Mouse (Mus musculus): ENCODE data around the gene Plxna4. TPM values are rescaled to one million over a fixed set of nuclear protein-coding genes. Genes with fewer than 3 reads are reported as not detected.

The Plxna4 gene
- polyA plus RNA-seq, 1 experiment from 2014 or later, result 0.91 TPM

DNA sequence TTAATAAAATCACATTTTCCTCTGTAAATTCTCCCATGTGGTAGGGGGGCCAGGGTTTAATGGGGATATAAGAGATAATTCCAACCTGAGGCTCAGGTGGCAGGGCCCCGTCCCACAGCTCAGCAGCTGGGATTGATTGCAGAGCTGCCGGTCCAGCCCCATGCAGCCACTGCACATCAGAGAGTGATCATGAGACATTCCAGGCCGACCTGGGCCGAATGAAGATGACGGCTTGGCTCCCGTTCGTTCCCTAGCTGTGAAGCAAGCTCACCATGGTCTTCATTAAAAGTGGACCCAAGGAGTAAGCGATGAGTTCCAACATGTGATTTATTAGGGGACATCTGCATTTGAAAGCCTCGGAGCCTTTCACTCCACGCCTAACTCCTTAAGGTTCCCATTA is 206.5 kb downstream of the Plxna4 start:
- no peak for ATAC-seq
- H3K4me3 ChIP-seq (ENCODE audit: low read depth, low read length), result no peak overlapping the region
- WGBS, result 69% methylated on average over 10 of the region's 10 CpGs
- H3K27ac ChIP-seq (ENCODE audit: low read depth, low read length), result no peak overlapping the region
- H3K27me3 ChIP-seq (replicated peaks; ENCODE audit: control insufficient read depth, insufficient read depth, low read length), result no peaks in the 10 kb centered on the region
- TF ChIP-seq CTCF (IDR thresholded peaks at IDR 0.05; ENCODE audit: low read depth), result no peak
- H3K36me3 ChIP-seq (ENCODE audit: control insufficient read depth, insufficient read depth), result no peaks in the 10 kb centered on the region
- no peaks in the 10 kb centered on the region for H3K9me3 ChIP-seq (ENCODE audit: control insufficient read depth)
- H3K4me2 ChIP-seq (replicated peaks; ENCODE audit: low read depth), result no peak overlapping the region
- H3K4me1 ChIP-seq (replicated peaks; ENCODE audit: control insufficient read depth, insufficient read depth, low read length), result no peaks in the 10 kb centered on the region
- H3K9ac ChIP-seq (ENCODE audit: low read depth, low read length), result no peak overlapping the region

DNA sequence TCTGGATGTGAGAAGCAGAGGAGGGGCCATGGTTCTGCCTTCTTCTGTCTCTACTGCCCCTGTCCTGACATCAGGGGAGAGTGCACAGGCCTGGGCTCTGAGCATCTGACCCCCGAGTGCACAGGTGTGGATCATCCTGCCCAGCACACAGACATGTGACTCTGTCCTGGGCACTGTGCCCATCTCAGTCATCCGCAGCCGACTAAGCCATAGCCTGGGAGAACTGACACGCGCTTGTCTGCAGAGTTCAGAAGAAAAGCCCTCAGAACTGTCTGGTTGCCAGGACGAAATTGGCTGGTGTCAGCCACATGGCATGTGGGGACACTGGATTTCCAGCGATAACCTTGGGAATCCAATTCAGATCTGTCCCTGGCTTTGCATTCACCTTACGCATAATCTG is 210.8 kb downstream of the Plxna4 start:
- no peak for ATAC-seq
- no peak overlapping the region for H3K4me3 ChIP-seq (ENCODE audit: low read depth, low read length)
- H3K4me1 ChIP-seq (replicated peaks; ENCODE audit: control insufficient read depth, insufficient read depth, low read length), result no peaks in the 10 kb centered on the region
- no peaks in the 10 kb centered on the region for H3K9me3 ChIP-seq (ENCODE audit: control insufficient read depth)
- 73% methylated on average over 8 of the region's 8 CpGs for WGBS
- no peak for TF ChIP-seq CTCF (IDR thresholded peaks at IDR 0.05; ENCODE audit: low read depth)
- H3K27ac ChIP-seq (ENCODE audit: low read depth, low read length), result no peak overlapping the region
- H3K9ac ChIP-seq (ENCODE audit: low read depth, low read length), result no peak overlapping the region
- H3K27me3 ChIP-seq (replicated peaks; ENCODE audit: control insufficient read depth, insufficient read depth, low read length), result no peaks in the 10 kb centered on the region
- H3K4me2 ChIP-seq (replicated peaks; ENCODE audit: low read depth), result no peak overlapping the region
- no peaks in the 10 kb centered on the region for H3K36me3 ChIP-seq (ENCODE audit: control insufficient read depth, insufficient read depth)

DNA sequence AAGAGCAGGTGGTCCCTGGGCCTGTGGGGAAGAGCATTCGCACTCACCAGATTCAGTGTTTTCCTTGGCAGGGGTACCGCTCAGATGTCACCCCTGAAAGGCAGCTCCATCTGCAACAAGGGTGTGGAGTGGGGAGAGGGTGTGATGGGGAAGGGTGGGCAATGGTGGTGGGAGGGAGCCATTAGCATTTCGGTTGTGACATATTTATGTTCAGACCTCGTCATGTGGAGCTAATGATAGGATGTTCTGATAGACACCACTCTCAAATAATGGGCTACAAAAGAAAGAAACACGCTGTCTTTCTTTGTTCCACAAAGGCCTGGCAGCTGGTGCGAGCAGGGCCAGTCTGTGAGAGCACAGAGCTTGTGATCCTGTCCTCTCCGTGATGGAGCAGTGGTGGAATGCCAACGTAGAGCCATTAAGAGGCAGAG is 214.0 kb downstream of the Plxna4 start:
- Histone ChIP-seq H3K9me3 (ENCODE audit: control insufficient read depth) (no peaks in the 10 kb centered on the region), H3K4me1 (replicated peaks; ENCODE audit: control insufficient read depth, insufficient read depth, low read length) (no peaks in the 10 kb centered on the region), H3K4me3 (ENCODE audit: low read depth, low read length) (no peak overlapping the region), H3K9ac (ENCODE audit: low read depth, low read length) (no peak overlapping the region), H3K4me2 (replicated peaks; ENCODE audit: low read depth) (no peak overlapping the region), H3K27ac (ENCODE audit: low read depth, low read length) (no peak overlapping the region), H3K27me3 (replicated peaks; ENCODE audit: control insufficient read depth, insufficient read depth, low read length) (no peaks in the 10 kb centered on the region), H3K36me3 (ENCODE audit: control insufficient read depth, insufficient read depth) (no peaks in the 10 kb centered on the region)
- ATAC-seq, result no peak
- 86% methylated on average over 8 of the region's 8 CpGs for WGBS
- no peak for TF ChIP-seq CTCF (IDR thresholded peaks at IDR 0.05; ENCODE audit: low read depth)

DNA sequence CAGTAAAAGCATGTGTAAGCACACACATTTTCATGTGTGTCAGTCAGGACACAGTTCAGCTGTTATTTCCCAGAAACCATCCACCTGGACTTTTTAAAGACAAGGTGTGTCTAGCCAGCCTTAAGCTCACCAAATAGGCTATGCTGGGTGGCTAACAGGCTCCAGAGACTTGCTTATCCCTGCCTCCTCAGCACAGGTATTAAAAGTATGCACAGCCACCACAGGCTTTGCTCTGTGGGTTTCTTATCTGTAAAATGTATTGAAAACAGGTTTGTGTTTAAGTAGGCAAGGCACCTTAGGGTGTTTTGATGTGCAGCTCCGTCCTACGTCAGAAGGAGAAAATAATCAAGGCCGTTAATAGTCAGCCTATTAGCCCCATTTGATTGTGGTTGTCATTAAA is 218.9 kb downstream of the Plxna4 start:
- H3K9ac ChIP-seq (ENCODE audit: low read depth, low read length), result no peak overlapping the region
- H3K27ac ChIP-seq (ENCODE audit: low read depth, low read length), result no peak overlapping the region
- 76% methylated on average over 3 of the region's 3 CpGs for WGBS
- H3K9me3 ChIP-seq (ENCODE audit: control insufficient read depth), result no peaks in the 10 kb centered on the region
- no peak for ATAC-seq
- H3K4me1 ChIP-seq (replicated peaks; ENCODE audit: control insufficient read depth, insufficient read depth, low read length), result no peaks in the 10 kb centered on the region
- H3K4me3 ChIP-seq (ENCODE audit: low read depth, low read length), result no peak overlapping the region
- H3K27me3 ChIP-seq (replicated peaks; ENCODE audit: control insufficient read depth, insufficient read depth, low read length), result no peaks in the 10 kb centered on the region
- H3K36me3 ChIP-seq (ENCODE audit: control insufficient read depth, insufficient read depth), result no peaks in the 10 kb centered on the region
- no peak overlapping the region for H3K4me2 ChIP-seq (replicated peaks; ENCODE audit: low read depth)
- no peak for TF ChIP-seq CTCF (IDR thresholded peaks at IDR 0.05; ENCODE audit: low read depth)

DNA sequence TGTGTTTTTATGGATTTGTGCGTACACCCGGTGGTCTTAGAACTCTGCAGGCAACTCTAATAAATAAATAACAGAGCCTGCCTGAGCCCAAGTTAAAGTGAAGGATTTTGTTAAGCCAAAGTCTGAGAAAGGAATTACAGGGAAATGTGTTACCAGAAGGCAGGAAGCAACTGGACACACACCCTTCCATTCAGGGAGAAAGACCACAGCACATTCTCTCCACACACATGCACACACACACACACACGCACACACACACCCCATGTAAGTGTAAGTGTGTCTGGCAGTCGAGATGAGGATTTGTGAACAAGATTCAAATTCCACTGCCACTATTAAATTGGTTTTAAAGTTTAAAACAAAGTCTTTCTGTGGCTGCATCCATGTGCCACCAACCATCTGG is 219.6 kb downstream of the Plxna4 start:
- 62% methylated on average over 4 of the region's 4 CpGs for WGBS
- no peak for ATAC-seq
- no peak overlapping the region for H3K4me2 ChIP-seq (replicated peaks; ENCODE audit: low read depth)
- no peak overlapping the region for H3K4me3 ChIP-seq (ENCODE audit: low read depth, low read length)
- no peaks in the 10 kb centered on the region for H3K27me3 ChIP-seq (replicated peaks; ENCODE audit: control insufficient read depth, insufficient read depth, low read length)
- H3K9ac ChIP-seq (ENCODE audit: low read depth, low read length), result no peak overlapping the region
- no peak for TF ChIP-seq CTCF (IDR thresholded peaks at IDR 0.05; ENCODE audit: low read depth)
- no peaks in the 10 kb centered on the region for H3K36me3 ChIP-seq (ENCODE audit: control insufficient read depth, insufficient read depth)
- no peak overlapping the region for H3K27ac ChIP-seq (ENCODE audit: low read depth, low read length)
- no peaks in the 10 kb centered on the region for H3K4me1 ChIP-seq (replicated peaks; ENCODE audit: control insufficient read depth, insufficient read depth, low read length)
- H3K9me3 ChIP-seq (ENCODE audit: control insufficient read depth), result no peaks in the 10 kb centered on the region

DNA sequence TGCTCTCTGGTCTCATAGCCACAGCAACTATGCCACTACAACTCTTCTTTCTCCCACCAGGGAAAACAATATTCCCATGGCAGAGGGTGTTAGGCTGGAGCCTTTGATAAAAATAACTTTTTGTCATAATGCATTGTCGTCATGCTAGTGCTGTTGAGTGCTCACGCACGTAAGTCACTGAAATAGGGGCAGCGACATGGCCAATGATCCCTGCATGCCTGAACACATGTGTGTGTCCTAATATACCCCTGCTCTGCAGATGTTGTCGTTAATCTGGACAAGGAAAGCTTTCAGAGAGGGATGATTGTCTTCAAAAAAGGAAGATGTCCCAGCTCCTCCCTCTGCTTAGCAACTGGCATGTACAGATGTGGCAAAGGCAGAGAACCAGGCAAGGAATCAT is 223.1 kb downstream of the Plxna4 start:
- TF ChIP-seq CTCF (IDR thresholded peaks at IDR 0.05; ENCODE audit: low read depth), result no peak
- H3K27ac ChIP-seq (ENCODE audit: low read depth, low read length), result no peak overlapping the region
- no peaks in the 10 kb centered on the region for H3K9me3 ChIP-seq (ENCODE audit: control insufficient read depth)
- ATAC-seq, result no peak
- no peak overlapping the region for H3K9ac ChIP-seq (ENCODE audit: low read depth, low read length)
- H3K27me3 ChIP-seq (replicated peaks; ENCODE audit: control insufficient read depth, insufficient read depth, low read length), result no peaks in the 10 kb centered on the region
- no peaks in the 10 kb centered on the region for H3K36me3 ChIP-seq (ENCODE audit: control insufficient read depth, insufficient read depth)
- no peaks in the 10 kb centered on the region for H3K4me1 ChIP-seq (replicated peaks; ENCODE audit: control insufficient read depth, insufficient read depth, low read length)
- 88% methylated on average over 5 of the region's 5 CpGs for WGBS
- no peak overlapping the region for H3K4me2 ChIP-seq (replicated peaks; ENCODE audit: low read depth)
- no peak overlapping the region for H3K4me3 ChIP-seq (ENCODE audit: low read depth, low read length)

DNA sequence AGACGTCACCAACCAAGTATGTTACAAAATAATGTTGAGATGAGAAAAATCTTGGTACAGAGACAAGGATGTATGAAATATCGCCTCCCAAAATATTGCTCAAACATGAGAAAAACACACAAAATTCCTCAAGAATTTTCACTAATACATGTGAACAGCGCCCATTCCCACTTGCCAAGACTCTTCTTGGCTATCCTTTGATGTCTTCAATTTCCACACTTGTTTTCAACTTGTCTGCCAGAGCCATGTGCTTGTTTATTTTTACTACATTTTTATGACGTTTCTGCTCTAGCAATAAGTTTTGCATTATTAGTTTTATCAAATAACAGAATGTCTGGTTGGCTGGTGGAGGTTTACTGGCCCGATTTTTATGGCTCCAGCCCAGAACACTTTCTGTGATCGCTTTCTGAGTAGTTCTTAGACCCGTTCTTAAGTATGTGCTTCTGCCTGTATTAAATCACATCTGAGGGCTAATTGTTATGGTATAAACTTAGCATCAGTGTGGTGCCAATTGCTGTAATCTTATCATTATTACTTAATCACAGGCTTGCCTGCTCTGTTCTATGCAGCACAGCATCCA is 224.4 kb downstream of the Plxna4 start:
- Histone ChIP-seq H3K4me1 (replicated peaks; ENCODE audit: control insufficient read depth, insufficient read depth, low read length) (no peaks in the 10 kb centered on the region), H3K27ac (ENCODE audit: low read depth, low read length) (no peak overlapping the region), H3K4me2 (replicated peaks; ENCODE audit: low read depth) (no peak overlapping the region), H3K4me3 (ENCODE audit: low read depth, low read length) (no peak overlapping the region), H3K27me3 (replicated peaks; ENCODE audit: control insufficient read depth, insufficient read depth, low read length) (no peaks in the 10 kb centered on the region), H3K9me3 (ENCODE audit: control insufficient read depth) (no peaks in the 10 kb centered on the region), H3K9ac (ENCODE audit: low read depth, low read length) (no peak overlapping the region), H3K36me3 (ENCODE audit: control insufficient read depth, insufficient read depth) (no peaks in the 10 kb centered on the region)
- no peak for ATAC-seq
- WGBS, result 68% methylated on average over 7 of the region's 7 CpGs
- no peak for TF ChIP-seq CTCF (IDR thresholded peaks at IDR 0.05; ENCODE audit: low read depth)
